ENCODE assay signal across 18 mouse cellular contexts in genomic region chr13:47700556-47700955, GRCm38 (mm10).
"Had no signal": no experiment of that assay in that cellular context is flagged by ENCODE, and none has a peak within 500 bp of the region (broad histone marks: within the 10 kb centered on the region; RNA-seq: fewer than 3 reads in every experiment).

No protein-coding gene starts in this region.

- H3K4me1 ChIP-seq: liver, embryonic 13.5 days; megakaryocyte, embryonic 14.5 days; midbrain, embryonic 10.5 days; midbrain, embryonic 13.5 days; neural tube, embryonic 13.5 days had no signal

- DNase-seq: kidney, adult 9 months; kidney, postnatal 10 days; kidney, postnatal 36 days; layer of hippocampus, postnatal 36 days; liver, embryonic 13.5 days; lung, embryonic 14.5 days; lung, postnatal 36 days; retina, postnatal 1 day; right cerebral cortex, postnatal 4 days; thymus, adult 2 months; thymus, postnatal 14 days; thymus, postnatal 4 days had no signal

- H3K4me3 ChIP-seq: left cerebral cortex, adult 2 months; liver, embryonic 13.5 days; megakaryocyte, embryonic 14.5 days; midbrain, embryonic 10.5 days; midbrain, embryonic 13.5 days; myocyte; neural tube, embryonic 13.5 days had no signal
